Mouse (Mus musculus): ENCODE data around the gene Ncbp3.
"Not testable (repeated sequence)": the region's sequence is repeated elsewhere in the genome, so short reads cannot be mapped to it uniquely, and the experiment has no call there.

Ncbp3 gene

DNA sequence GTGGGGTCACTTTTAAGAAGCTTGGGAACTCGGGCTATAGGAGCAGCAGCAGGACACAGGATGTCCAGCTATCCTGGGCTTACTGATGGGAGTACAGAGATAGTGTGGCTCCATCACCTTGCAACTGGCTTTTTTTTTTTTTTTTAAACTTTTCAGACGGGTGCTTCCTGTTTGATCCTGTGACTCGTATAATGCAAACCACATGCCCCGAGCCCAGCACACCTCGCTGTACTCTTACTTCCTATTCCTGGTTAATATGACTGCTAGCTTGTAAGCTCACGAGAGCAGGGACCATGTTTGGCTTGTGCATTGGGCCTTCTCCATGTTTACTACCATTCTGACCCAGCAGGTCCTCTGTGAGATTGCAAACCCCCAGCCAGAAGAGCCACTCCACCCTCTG lies 36.7 kb downstream of the Ncbp3 start:
- no peak for DNase-seq (ENCODE audit: extremely low read depth, insufficient read length, low spot score)

- DNase-seq (ENCODE audit: extremely low read depth, insufficient read length, low spot score), result no peak
These were observed 37.2 kb downstream of the Ncbp3 start for GRCm38 (mm10) chr11:73084804-73085231.

GRCm38 (mm10) chr11:73085391-73085790 lies 37.8 kb downstream of the Ncbp3 start:
- DNase-seq (ENCODE audit: extremely low read depth, insufficient read length, low spot score), result no peak

GRCm38 (mm10) chr11:73087700-73088480 lies 40.3 kb downstream of the Ncbp3 start:
- no peak for DNase-seq (ENCODE audit: extremely low read depth, insufficient read length, low spot score)

DNA sequence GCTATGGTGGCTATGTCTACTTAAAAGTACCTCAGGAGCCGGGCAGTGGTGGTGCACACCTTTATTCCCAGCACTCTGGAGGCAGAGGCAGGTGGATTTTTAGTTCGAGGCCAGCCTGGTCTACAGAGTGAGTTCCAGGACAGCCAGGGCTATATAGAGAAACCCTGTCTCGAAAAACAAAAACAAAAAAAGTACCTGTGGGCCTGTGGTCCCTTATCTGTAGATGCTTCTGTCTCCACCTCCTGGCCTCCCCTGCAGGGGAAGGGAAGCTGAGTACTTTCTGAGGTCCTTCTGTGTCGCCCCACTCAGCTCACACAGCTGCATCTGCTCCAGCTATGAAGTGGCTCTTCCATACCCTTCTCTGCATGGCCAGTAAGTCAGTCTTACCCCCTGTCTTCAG lies 42.7 kb downstream of the Ncbp3 start, which contains the start of gene Itgae:
TSS of gene Itgae (plus strand) at position 301 of the 400 bp plus-strand sequence.
- no peak for DNase-seq (ENCODE audit: extremely low read depth, insufficient read length, low spot score)

DNA sequence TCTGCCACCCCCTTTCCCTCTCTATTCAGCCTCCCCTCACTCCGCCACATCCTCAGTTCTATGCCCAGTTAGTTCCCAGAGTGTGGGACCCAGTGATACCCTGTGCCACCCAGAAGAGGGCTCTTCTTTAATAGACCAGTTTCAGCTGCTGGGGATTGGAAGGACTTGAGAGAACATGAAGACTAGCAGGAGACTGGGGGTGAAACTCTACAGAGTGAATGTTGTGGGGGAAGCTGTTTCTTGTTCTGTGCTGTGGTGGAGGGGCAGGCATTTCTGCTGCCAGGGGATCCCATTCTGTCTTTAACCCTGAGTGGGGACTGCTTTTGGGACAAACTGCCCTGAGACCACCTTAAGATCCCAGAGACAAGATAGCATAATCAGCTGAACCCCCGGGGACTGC lies 43.2 kb downstream of the Ncbp3 start:
- DNase-seq (ENCODE audit: extremely low read depth, insufficient read length, low spot score), result no peak

DNA sequence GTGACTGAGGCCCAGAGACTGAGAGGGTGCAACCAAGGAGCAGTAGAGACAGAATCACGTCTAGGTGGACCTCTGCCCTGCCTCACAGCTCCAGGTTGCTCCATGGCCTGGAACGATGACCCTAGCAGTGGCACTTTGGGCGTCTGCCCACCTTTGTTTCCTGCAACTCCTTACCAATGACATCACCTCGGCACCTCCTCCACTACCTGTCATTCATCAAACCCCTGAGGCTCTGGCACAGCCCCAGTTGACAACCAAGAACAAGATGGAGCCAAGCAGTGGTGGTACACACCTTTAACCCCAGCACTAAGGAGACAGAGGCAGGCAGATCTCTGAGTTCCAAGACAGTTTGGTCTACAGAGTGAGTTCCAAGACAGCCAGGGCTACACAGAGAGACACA lies 44.5 kb downstream of the Ncbp3 start:
- no peak for DNase-seq (ENCODE audit: extremely low read depth, insufficient read length, low spot score)

- DNase-seq (ENCODE audit: extremely low read depth, insufficient read length, low spot score), result peak; percentile 16
These were observed 45.3 kb downstream of the Ncbp3 start for GRCm38 (mm10) chr11:73092877-73093276.

DNA sequence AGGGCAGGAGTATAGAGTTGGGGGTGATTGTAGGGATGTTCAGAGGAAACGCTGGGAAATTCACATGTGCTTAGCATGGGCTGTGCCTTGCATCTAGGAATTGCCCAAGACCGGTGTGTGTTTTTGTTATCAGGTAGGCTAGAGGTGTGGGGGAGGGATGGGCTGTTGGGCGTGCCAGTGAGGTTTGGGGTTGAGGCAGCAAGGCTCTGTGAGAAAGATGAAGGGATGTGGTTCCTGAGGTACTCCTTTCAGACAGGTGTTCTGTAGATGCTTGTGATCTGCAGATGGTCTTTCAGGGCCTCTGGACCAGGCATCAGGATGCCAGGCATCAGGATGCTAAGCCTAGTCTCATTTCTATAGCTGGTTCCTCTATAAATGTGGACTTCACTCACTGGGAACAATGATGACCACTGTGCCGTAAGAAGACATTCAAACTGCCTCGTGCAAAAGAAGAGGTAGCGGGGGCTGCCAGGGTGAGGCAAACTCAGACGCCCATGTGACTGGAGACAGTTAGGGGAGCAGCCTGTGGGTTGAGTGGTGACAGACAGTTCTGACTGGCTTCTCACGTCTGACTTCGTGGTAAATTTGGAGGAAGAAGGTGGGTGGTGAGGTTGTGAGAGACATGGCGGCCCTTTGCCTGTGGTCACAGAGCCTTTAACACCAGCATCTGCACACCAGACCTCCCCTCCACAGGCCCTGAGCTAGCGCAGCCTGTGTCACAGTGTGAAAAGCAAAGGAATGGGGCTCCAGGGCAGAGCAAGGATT lies 46.8 kb downstream of the Ncbp3 start:
- DNase-seq (ENCODE audit: extremely low read depth, insufficient read length, low spot score), result no peak

DNA sequence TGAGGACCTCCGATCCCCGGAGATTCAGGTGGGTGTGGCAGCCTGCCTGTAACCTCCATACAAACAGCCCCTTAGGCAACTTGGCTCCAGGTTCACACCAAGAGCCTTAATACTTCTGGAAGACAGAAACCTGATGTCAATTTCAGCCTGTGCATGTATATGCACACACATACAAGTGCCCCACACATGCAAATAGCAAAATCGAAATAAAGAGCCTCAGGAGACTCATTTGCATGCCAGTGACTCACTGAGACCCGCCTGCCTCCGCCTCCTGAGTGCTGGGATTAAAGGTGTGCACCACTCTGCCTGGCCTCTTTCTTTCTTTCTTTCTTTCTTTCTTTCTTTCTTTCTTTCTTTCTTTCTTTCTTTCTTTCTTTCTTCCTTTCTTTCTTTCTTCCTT lies 51.3 kb downstream of the Ncbp3 start:
- DNase-seq (ENCODE audit: extremely low read depth, insufficient read length, low spot score), result no peak

GRCm38 (mm10) chr11:73099976-73100750 lies 52.6 kb downstream of the Ncbp3 start:
- no peak for DNase-seq (ENCODE audit: extremely low read depth, insufficient read length, low spot score)

DNA sequence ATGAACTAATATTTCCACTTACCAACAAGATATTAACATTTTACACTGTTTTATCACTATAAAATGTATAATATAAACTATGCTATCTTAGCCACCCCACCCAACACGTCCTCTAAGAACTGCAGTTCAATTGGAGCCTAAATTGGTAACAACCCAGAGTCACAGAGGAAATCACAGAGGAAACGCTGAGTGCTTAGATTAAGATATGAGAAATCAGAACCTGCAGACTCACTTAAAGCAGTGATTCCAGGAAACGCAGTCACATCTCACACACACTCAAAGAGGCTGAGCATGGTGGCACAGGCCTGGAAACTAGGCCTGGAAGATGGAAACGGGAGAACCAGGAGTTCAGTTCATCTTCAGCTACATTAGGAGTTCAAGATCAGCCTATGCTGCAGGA lies 53.7 kb downstream of the Ncbp3 start:
- no peak for DNase-seq (ENCODE audit: extremely low read depth, insufficient read length, low spot score)

DNA sequence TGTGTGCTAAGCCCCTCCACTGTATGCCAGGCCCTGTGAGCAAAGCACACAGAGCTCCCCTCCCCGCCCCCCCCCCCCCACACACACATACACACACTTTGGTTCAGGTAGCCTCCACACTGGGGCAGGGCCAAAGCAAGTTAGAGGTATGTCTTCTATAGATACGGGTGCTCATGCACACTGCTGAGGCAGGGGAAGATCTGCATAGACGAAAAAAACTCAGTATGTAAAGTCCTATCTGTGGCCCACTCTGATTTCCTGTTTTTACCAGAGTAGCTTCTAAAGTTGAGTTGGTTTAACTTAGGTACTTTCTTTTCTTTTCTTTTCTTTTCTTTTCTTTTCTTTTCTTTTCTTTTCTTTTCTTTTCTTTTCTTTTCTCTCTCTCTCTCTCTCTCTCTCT lies 57.7 kb downstream of the Ncbp3 start:
- DNase-seq (ENCODE audit: extremely low read depth, insufficient read length, low spot score), result no peak

DNA sequence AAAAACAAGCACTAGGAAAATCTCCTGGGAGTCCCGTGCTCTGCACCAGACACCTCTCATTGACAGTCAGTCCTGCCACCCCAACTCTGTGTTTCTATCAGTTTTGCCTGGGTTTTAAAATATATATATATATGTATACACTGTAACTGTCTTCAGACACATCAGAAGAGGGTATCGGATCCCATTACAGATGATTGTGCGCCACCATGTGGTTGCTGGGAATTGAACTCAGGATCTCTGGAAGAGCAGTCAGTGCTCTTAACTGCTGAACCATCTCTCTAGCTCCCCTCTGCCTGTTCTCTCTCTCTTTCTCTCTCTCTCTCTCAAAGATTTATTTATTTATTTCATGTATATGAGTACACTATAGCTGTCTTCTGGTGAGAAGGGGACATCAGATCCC lies 59.8 kb downstream of the Ncbp3 start:
- not testable (repeated sequence) for DNase-seq (ENCODE audit: extremely low read depth, insufficient read length, low spot score)

DNA sequence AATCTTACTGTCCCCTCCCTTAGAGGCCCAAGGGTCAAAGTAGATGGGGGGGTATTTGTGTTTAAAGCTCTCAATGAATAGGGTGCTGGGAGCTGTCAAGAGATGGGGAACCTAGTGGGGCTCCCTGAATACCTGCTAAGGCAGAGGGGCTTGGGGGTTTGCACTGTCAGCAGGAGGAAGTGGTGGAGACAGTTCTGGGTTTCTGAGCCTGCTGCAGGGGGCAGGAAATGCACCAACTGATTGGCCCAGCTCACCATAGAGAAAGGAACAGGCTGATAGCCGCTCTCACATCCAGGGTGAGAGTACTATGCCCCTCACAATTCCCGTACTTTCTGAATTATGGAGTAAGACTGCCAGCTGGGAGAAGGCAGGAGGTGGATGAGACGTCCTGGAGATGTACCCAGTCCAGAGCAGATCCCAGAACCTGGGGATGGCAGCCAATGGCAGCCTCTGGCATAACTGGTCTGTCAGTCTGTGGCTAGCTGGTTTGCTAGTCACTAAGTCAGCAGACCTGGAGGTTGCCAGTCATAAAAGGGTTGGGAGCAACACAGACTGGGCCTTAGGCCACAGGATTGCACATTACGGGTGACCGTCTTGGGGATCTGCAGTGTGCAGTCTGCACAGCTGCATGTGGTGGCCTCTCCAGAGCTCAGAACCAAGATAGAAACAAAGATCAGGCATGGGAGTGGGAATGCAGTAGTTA lies 60.8 kb downstream of the Ncbp3 start:
- peak; percentile 38 for DNase-seq (ENCODE audit: extremely low read depth, insufficient read length, low spot score)

- DNase-seq (ENCODE audit: extremely low read depth, insufficient read length, low spot score), result no peak
These were observed 61.5 kb downstream of the Ncbp3 start for GRCm38 (mm10) chr11:73108898-73109625.

- no peak for DNase-seq (ENCODE audit: extremely low read depth, insufficient read length, low spot score)
These were observed 62.4 kb downstream of the Ncbp3 start for GRCm38 (mm10) chr11:73109941-73110340.

DNA sequence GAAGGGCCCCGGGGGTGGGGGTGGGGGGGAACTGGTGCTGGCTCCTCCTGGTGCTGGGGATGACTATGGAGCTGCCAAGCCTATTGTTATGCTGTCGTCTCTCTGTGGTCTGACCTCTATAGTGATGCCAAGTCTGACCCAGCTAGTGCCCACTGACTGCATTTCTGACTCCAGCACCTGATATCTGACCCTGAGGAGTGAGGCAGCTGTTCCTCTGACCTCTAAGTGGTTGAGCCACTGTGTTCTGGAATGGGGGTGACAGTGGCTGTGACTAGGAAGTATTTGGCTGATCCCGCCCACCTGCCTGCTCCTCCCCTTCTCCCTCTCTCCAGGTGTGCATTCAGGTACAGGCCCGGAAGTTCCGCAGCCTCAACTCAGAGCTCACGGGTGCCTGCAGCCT lies 63.8 kb downstream of the Ncbp3 start:
- no peak for DNase-seq (ENCODE audit: extremely low read depth, insufficient read length, low spot score)

- no peak for DNase-seq (ENCODE audit: extremely low read depth, insufficient read length, low spot score)
These were observed 78.9 kb downstream of the Ncbp3 start for GRCm38 (mm10) chr11:73126495-73126894.

GRCm38 (mm10) chr11:73131020-73131419 lies 83.4 kb downstream of the Ncbp3 start:
- DNase-seq (ENCODE audit: extremely low read depth, insufficient read length, low spot score), result peak; percentile 40
